Comparison of ENCODE assay signal across 10 mouse cellular contexts in the genomic region with DNA sequence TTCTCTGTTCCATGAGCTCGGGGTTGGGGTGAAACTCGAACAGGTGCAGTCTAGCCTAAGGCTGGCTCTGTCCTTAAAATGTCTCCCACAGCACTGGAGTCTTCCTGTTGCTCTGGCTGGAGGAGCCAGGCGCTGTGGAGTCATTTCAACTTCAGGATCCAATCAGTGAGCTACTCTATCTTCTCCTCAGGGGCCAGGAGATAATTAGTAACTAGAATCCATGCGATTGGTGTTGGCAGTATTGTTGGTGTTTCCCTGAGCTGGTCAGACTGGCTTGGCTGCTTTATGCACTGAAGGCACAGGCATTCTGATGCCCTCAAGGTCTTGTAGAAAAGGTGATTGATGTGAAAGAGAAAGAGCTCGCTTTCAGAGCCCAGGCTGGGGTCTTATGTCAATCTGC. TPM values are rescaled to one million over a fixed set of nuclear protein-coding genes. Genes with fewer than 3 reads are reported as not detected.
DNase-seq lines count a peak whose midpoint lies in the region; ATAC-seq and TF ChIP-seq lines count a peak whose summit lies in the region.
"Had no signal": no experiment of that assay in that cellular context is flagged by ENCODE, and none has a peak within 500 bp of the region (broad histone marks: within the 10 kb centered on the region; RNA-seq: fewer than 3 reads in every experiment).

No protein-coding gene starts in this region.

- no peak for TF ChIP-seq CTCF in left cerebral cortex, adult 2 months (IDR thresholded peaks at IDR 0.05)

- 52% methylated on average over 5 of the region's 5 CpGs for WGBS in hindbrain, embryonic 12.5 days
- 59% methylated on average over 5 of the region's 5 CpGs for WGBS in hindbrain, embryonic 14.5 days
- 43% methylated on average over 5 of the region's 5 CpGs for WGBS in intestine, embryonic 15.5 days
- WGBS in large intestine, adult 2 months: 34% methylated on average over 5 of the region's 5 CpGs

- no peak overlapping the region for H3K4me2 ChIP-seq in hindbrain, embryonic 12.5 days (replicated peaks)
- no peak overlapping the region for H3K4me2 ChIP-seq in hindbrain, embryonic 14.5 days (replicated peaks)
- H3K4me2 ChIP-seq in intestine, embryonic 15.5 days (replicated peaks): peak overlapping the region; percentile 56

- intact Hi-C loops in left cerebral cortex, adult 2 months (cut with DNase I): no loop called here
- intact Hi-C loops in heart, postnatal 10 days (cut with DNase I): no loop called here

- H3K27me3 ChIP-seq in hindbrain, embryonic 12.5 days: no peaks in the 10 kb centered on the region
- no peaks in the 10 kb centered on the region for H3K27me3 ChIP-seq in hindbrain, embryonic 14.5 days (ENCODE audit: control insufficient read depth, insufficient read depth, low read length)
- no peaks in the 10 kb centered on the region for H3K27me3 ChIP-seq in intestine, embryonic 15.5 days (replicated peaks)

- no peak overlapping the region for H3K4me3 ChIP-seq in hindbrain, embryonic 12.5 days
- no peak overlapping the region for H3K4me3 ChIP-seq in hindbrain, embryonic 14.5 days (replicated peaks; ENCODE audit: low read length)
- H3K4me3 ChIP-seq in intestine, embryonic 15.5 days (replicated peaks): peak overlapping the region; percentile 44
- no peak overlapping the region for H3K4me3 ChIP-seq in left cerebral cortex, adult 2 months
- H3K4me3 ChIP-seq: midbrain, embryonic 10.5 days had no signal

- no peak for DNase-seq in hindbrain, embryonic 14.5 days (ENCODE audit: low spot score)
- DNase-seq in large intestine, adult 2 months (ENCODE audit: low read depth, low spot score): peak; percentile 89
- DNase-seq in lung, postnatal 36 days: peak; percentile 60
- no peak for DNase-seq in adrenal gland, adult 2 months
- no peak for DNase-seq in left cerebral cortex, adult 2 months (ENCODE audit: extremely low spot score in 1 of 2, low spot score in 2 of 2)
- DNase-seq in heart, postnatal 10 days: no peak

- no peak for ATAC-seq in hindbrain, embryonic 12.5 days (ENCODE audit: low FRiP score)
- no peak for ATAC-seq in hindbrain, embryonic 14.5 days (ENCODE audit: low FRiP score)
- peak; percentile 88 for ATAC-seq in intestine, embryonic 15.5 days
- ATAC-seq: activated CD4-positive, CD25-positive, alpha-beta regulatory T cell, adult 4 months had no signal

- H3K9ac ChIP-seq in hindbrain, embryonic 12.5 days: no peak overlapping the region
- H3K9ac ChIP-seq in hindbrain, embryonic 14.5 days: no peak overlapping the region
- H3K9ac ChIP-seq in intestine, embryonic 15.5 days: peak overlapping the region; percentile 52

- peak overlapping the region; percentile 3; the same call in 1 of the 2 replicates for H3K27ac ChIP-seq in hindbrain, embryonic 12.5 days
- H3K27ac ChIP-seq in hindbrain, embryonic 14.5 days: no peak overlapping the region
- peak overlapping the region; percentile 93 for H3K27ac ChIP-seq in intestine, embryonic 15.5 days
- no peak overlapping the region for H3K27ac ChIP-seq in left cerebral cortex, adult 2 months
- H3K27ac ChIP-seq: midbrain, embryonic 10.5 days had no signal

- H3K36me3 ChIP-seq in hindbrain, embryonic 12.5 days: no peaks in the 10 kb centered on the region
- H3K36me3 ChIP-seq in hindbrain, embryonic 14.5 days (replicated peaks; ENCODE audit: control insufficient read depth, insufficient read depth): no peaks in the 10 kb centered on the region
- no peaks in the 10 kb centered on the region for H3K36me3 ChIP-seq in intestine, embryonic 15.5 days
- H3K36me3 ChIP-seq: midbrain, embryonic 10.5 days had no signal

- no peaks in the 10 kb centered on the region for H3K9me3 ChIP-seq in hindbrain, embryonic 12.5 days (replicated peaks)
- H3K9me3 ChIP-seq in hindbrain, embryonic 14.5 days (ENCODE audit: control insufficient read depth, low read length): no peaks in the 10 kb centered on the region
- H3K9me3 ChIP-seq in intestine, embryonic 15.5 days: no peaks in the 10 kb centered on the region
- H3K9me3 ChIP-seq: midbrain, embryonic 10.5 days had no signal

- peaks cover 7% of the 10 kb centered on the region for H3K4me1 ChIP-seq in hindbrain, embryonic 12.5 days
- no peaks in the 10 kb centered on the region for H3K4me1 ChIP-seq in hindbrain, embryonic 14.5 days (replicated peaks; ENCODE audit: control insufficient read depth, insufficient read depth, low read length)
- H3K4me1 ChIP-seq in intestine, embryonic 15.5 days (replicated peaks): peaks cover 17% of the 10 kb centered on the region

RNA-seq across cellular contexts. Expression of a gene that starts 49.5 kb away (rescaled TPM):
- polyA plus RNA-seq in hindbrain, embryonic 12.5 days (2016; fragmentation: Nextera tagmentation; extraction: Ambion mirVana): 14.5 and 16.9 TPM in 2 replicates
- polyA plus RNA-seq in hindbrain, embryonic 14.5 days (2014; fragmentation: Nextera tagmentation; extraction: Ambion mirVana): 8.7 and 8.9 TPM in 2 replicates
- 35.9 and 37.0 TPM in 2 replicates for polyA plus RNA-seq in intestine, embryonic 15.5 days (2015; fragmentation: Nextera tagmentation; extraction: Ambion mirVana)
- 42.1 and 59.0 TPM in 2 replicates for polyA plus RNA-seq in large intestine, adult 2 months (2012; rRNA removed)
- total RNA-seq in adrenal gland, adult 2 months (2021): 10 to 100 TPM; 13.3 to 13.9 TPM
- polyA plus RNA-seq in adrenal gland, adult 2 months (2012; rRNA removed): 10.8 and 11.3 TPM in 2 replicates
- total RNA-seq in left cerebral cortex, adult 2 months (2021): 10 to 100 TPM; 13.8 to 14.1 TPM
- 10 to 100 TPM; 11.2 to 13.2 TPM for total RNA-seq in heart, postnatal 10 days (2021)

Comparison
In these comparisons a context has a peak if more than half of its experiments do, and no peak if none do; other contexts are left out.
1. H3K27ac ChIP-seq: peak in hindbrain, embryonic 12.5 days (single experiment) and intestine, embryonic 15.5 days (single experiment); none in hindbrain, embryonic 14.5 days (single experiment) and left cerebral cortex, adult 2 months (single experiment).
2. DNase-seq: peak in large intestine, adult 2 months (single experiment) and lung, postnatal 36 days (single experiment); none in hindbrain, embryonic 14.5 days (single experiment), adrenal gland, adult 2 months (single experiment), left cerebral cortex, adult 2 months (0 of 2) and heart, postnatal 10 days (0 of 2).